Mouse (Mus musculus) limb, embryonic 14.5 days (tissue): ENCODE results near the gene Exoc6b. TPM values are rescaled to one million over a fixed set of nuclear protein-coding genes. Genes with fewer than 3 reads are reported as not detected.
"Not testable (repeated sequence)": the region's sequence is repeated elsewhere in the genome, so short reads cannot be mapped to it uniquely, and the experiment has no call there.

Experiments used
- ATAC-seq: fragments of 200-750 bp; cut with Nextera tagmentation; 2 replicates; pipeline ENCODE4 v1.8.0; 2017; ENCODE audit warnings: low read depth, moderate number of reproducible peaks, moderate TSS enrichment; ENCODE audit not compliant: low FRiP score
- DNase-seq: peaks from one replicate; pipeline ENCODE4 v3.0.0-alpha.2; 2015; ENCODE audit warnings: low spot score
- H3K27ac ChIP-seq: fragments of 300-500 bp; sonication (generic); replicated peaks from 2 replicates; pipeline ENCODE4 v1.5.1; 2014; ENCODE audit warnings: low read depth, mild to moderate bottlenecking, low read length, moderate library complexity, mixed read lengths
- H3K27me3 ChIP-seq: fragments of 300-500 bp; sonication (generic); 2 replicates; pipeline ENCODE4 v1.6.1; 2014; ENCODE audit warnings: low read length, mixed read lengths; ENCODE audit not compliant: control insufficient read depth, insufficient read depth
- H3K36me3 ChIP-seq: fragments of 300-500 bp; sonication (generic); 2 replicates; pipeline ENCODE4 v1.6.1; 2014; ENCODE audit warnings: mild to moderate bottlenecking, low read length, moderate library complexity, mixed read lengths; ENCODE audit not compliant: control insufficient read depth, insufficient read depth
- H3K4me1 ChIP-seq: fragments of 300-500 bp; sonication (generic); 2 replicates; pipeline ENCODE4 v1.6.1; 2014; ENCODE audit warnings: antibody characterized with exemption, low read length, mixed read lengths; ENCODE audit not compliant: control insufficient read depth, insufficient read depth
- H3K4me2 ChIP-seq: fragments of 300-500 bp; sonication (generic); replicated peaks from 2 replicates; pipeline ENCODE4 v1.6.1; 2014; ENCODE audit warnings: low read depth, mild to moderate bottlenecking, low read length, moderate library complexity; ENCODE audit not compliant: severe bottlenecking
- H3K4me3 ChIP-seq: fragments of 300-500 bp; sonication (generic); replicated peaks from 2 replicates; pipeline ENCODE4 v1.5.1; 2014; ENCODE audit warnings: low read length
- H3K9ac ChIP-seq: fragments of 300-500 bp; sonication (generic); 2 replicates; pipeline ENCODE4 v1.6.1; 2014; ENCODE audit warnings: mild to moderate bottlenecking, low read depth, low read length, moderate library complexity; ENCODE audit not compliant: severe bottlenecking
- H3K9me3 ChIP-seq: fragments of 300-500 bp; sonication (generic); 2 replicates; pipeline ENCODE4 v1.6.1; 2016; ENCODE audit warnings: low read length; ENCODE audit not compliant: control insufficient read depth
- POLR2A ChIP-seq: fragments of 200-500 bp; IDR thresholded peaks from 2 replicates; pipeline ENCODE4 v1.8.0; 2012; ENCODE audit warnings: inconsistent platforms, mild to moderate bottlenecking, moderate library complexity, borderline replicate concordance; ENCODE audit not compliant: insufficient read depth, insufficient read length; ENCODE audit errors: extremely low read depth
- WGBS: fragments of 180-500 bp; shearing (Covaris S2); extraction: QIAGEN DNeasy Blood & Tissue Kit; methylation state at CpG from one replicate; pipeline ENCODE4 v1.1.7; 2014; 5-methylcytosine and 5-hydroxymethylcytosine counted together
- polyA plus RNA-seq, 2 experiments: library from polyadenylated mRNA; depleted of rRNA in 1 of 2; stranded (reverse) in 1 of 2; unstranded in 1 of 2; fragments of >200 nt; fragmentation: Nextera tagmentation in 1 of 2; extraction: Ambion mirVana in 1 of 2; gene quantifications; 2 replicates each; pipeline versions ENCODE4 v1.2.1 to v1.2.3; 2012 to 2014

Gene Exoc6b
- polyA plus RNA-seq (2012; rRNA removed), result 16.1 and 17.1 TPM in 2 replicates
- polyA plus RNA-seq (2014; fragmentation: Nextera tagmentation; extraction: Ambion mirVana), result 40.7 and 41.0 TPM in 2 replicates

GRCm38 (mm10) chr6:85069023-85069985 lies at the start of gene Exoc6b:
TSS of gene Exoc6b (minus strand) at chr6:85069513.
- Histone ChIP-seq H3K9ac (peak within 1 kb of the TSS; percentile 89), H3K27me3 (no peaks in the 10 kb centered on the region), H3K9me3 (no peaks in the 10 kb centered on the region), H3K36me3 (no peaks in the 10 kb centered on the region), H3K4me3 (peak within 1 kb of the TSS; percentile 91), H3K27ac (peak within 1 kb of the TSS; percentile 71), H3K4me2 (peak within 1 kb of the TSS; percentile 54), H3K4me1 (peaks cover 6% of the 10 kb centered on the region; the same call in 1 of the 2 replicates)
- TF ChIP-seq POLR2A, result peak; percentile 99
- DNase-seq, result peak; percentile 76
- peak; percentile 96 for ATAC-seq
- WGBS, result under 1% methylated on average over 55 of the region's 63 CpGs

GRCm38 (mm10) chr6:85117545-85118511 lies 48.5 kb upstream of the Exoc6b start:
- H3K27ac ChIP-seq, H3K4me2 ChIP-seq, H3K36me3 ChIP-seq, H3K9ac ChIP-seq, H3K27me3 ChIP-seq, ATAC-seq, H3K9me3 ChIP-seq, H3K4me1 ChIP-seq, H3K4me3 ChIP-seq: not testable (repeated sequence)
- WGBS, result 37% methylated on average over 8 of the region's 11 CpGs
- peak; percentile 84 for DNase-seq

GRCm38 (mm10) chr6:85105033-85105615 lies 35.8 kb upstream of the Exoc6b start:
- no peak for DNase-seq
- Histone ChIP-seq H3K9me3 (no peaks in the 10 kb centered on the region), H3K4me3 (no peak overlapping the region), H3K36me3 (no peaks in the 10 kb centered on the region), H3K4me2 (no peak overlapping the region), H3K9ac (no peak overlapping the region), H3K4me1 (no peaks in the 10 kb centered on the region), H3K27ac (no peak overlapping the region), H3K27me3 (no peaks in the 10 kb centered on the region)
- ATAC-seq, result no peak
- WGBS, result 87% methylated on average over 10 of the region's 10 CpGs
- no peak for TF ChIP-seq POLR2A

- TF ChIP-seq POLR2A, result no peak
- Histone ChIP-seq H3K27me3 (no peaks in the 10 kb centered on the region), H3K4me2 (no peak overlapping the region), H3K9me3 (no peaks in the 10 kb centered on the region), H3K4me1 (no peaks in the 10 kb centered on the region), H3K4me3 (no peak overlapping the region), H3K36me3 (no peaks in the 10 kb centered on the region), H3K27ac (no peak overlapping the region), H3K9ac (no peak overlapping the region)
- DNase-seq, result no peak
- WGBS, result 79% methylated on average over 3 of the region's 3 CpGs
- no peak for ATAC-seq
Observed at GRCm38 (mm10) chr6:85103321-85103720, 34.0 kb upstream of the Exoc6b start.

- DNase-seq, result no peak
- Histone ChIP-seq H3K36me3 (no peaks in the 10 kb centered on the region), H3K4me3 (no peak overlapping the region), H3K4me2 (no peak overlapping the region), H3K9ac (no peak overlapping the region), H3K27ac (no peak overlapping the region), H3K27me3 (no peaks in the 10 kb centered on the region), H3K4me1 (no peaks in the 10 kb centered on the region), H3K9me3 (no peaks in the 10 kb centered on the region)
- ATAC-seq, result no peak
- 73% methylated on average over 2 of the region's 2 CpGs for WGBS
- no peak for TF ChIP-seq POLR2A
Observed at GRCm38 (mm10) chr6:85096441-85096840, 27.1 kb upstream of the Exoc6b start.
